Mouse (Mus musculus) lung, embryonic 14.5 days (tissue): ENCODE results near the gene Ivd. TPM values are rescaled to one million over a fixed set of nuclear protein-coding genes. Genes with fewer than 3 reads are reported as not detected.

Experiments
- ATAC-seq: fragments of 200-750 bp; cut with Nextera tagmentation; 2 replicates; pipeline ENCODE4 v1.8.0; 2017; ENCODE audit warnings: mild to moderate bottlenecking, moderate TSS enrichment, moderate library complexity; ENCODE audit not compliant: insufficient read depth
- DNase-seq: peaks from one replicate; pipeline ENCODE4 v3.0.0-alpha.2; 2015
- H3K27ac ChIP-seq: fragments of 300-500 bp; sonication (generic); 2 replicates; pipeline ENCODE4 v1.5.1; 2014; ENCODE audit warnings: low read depth, mild to moderate bottlenecking, moderate library complexity
- H3K27me3 ChIP-seq: fragments of 300-500 bp; sonication (generic); 2 replicates; pipeline ENCODE4 v1.6.1; 2014; ENCODE audit warnings: low read length, control low read depth; ENCODE audit not compliant: insufficient read depth
- H3K36me3 ChIP-seq: fragments of 300-500 bp; sonication (generic); 2 replicates; pipeline ENCODE4 v1.6.1; 2014; ENCODE audit warnings: control low read depth; ENCODE audit not compliant: insufficient read depth
- H3K4me1 ChIP-seq: fragments of 300-500 bp; sonication (generic); 2 replicates; pipeline ENCODE4 v1.6.1; 2014; ENCODE audit warnings: antibody characterized with exemption, control low read depth; ENCODE audit not compliant: insufficient read depth
- H3K4me2 ChIP-seq: fragments of 300-500 bp; sonication (generic); 2 replicates; pipeline ENCODE4 v1.6.1; 2014; ENCODE audit warnings: mild to moderate bottlenecking
- H3K4me3 ChIP-seq: fragments of 300-500 bp; sonication (generic); 2 replicates; pipeline ENCODE4 v1.5.1; 2014; ENCODE audit warnings: low read depth, low read length
- H3K9ac ChIP-seq: fragments of 300-500 bp; sonication (generic); 2 replicates; pipeline ENCODE4 v1.6.1; 2014
- H3K9me3 ChIP-seq: fragments of 300-500 bp; sonication (generic); 2 replicates; pipeline ENCODE4 v1.6.1; 2016; ENCODE audit warnings: low read depth, low read length, control low read depth
- CTCF ChIP-seq: IDR thresholded peaks from 2 replicates; pipeline ENCODE4 v1.5.1; 2016; ENCODE audit warnings: antibody characterized with exemption, low read depth
- WGBS: fragments of 180-500 bp; shearing (Covaris S2); extraction: QIAGEN DNeasy Blood & Tissue Kit; methylation state at CpG from one replicate; pipeline ENCODE4 v1.1.7; 2014; 5-methylcytosine and 5-hydroxymethylcytosine counted together
- polyA plus RNA-seq: library from polyadenylated mRNA; unstranded; fragments of >200 nt; fragmentation: Nextera tagmentation; extraction: Ambion mirVana; gene quantifications from 2 replicates; pipeline ENCODE4 v1.2.1, GENCODE M21; 2014

Ivd gene
- polyA plus RNA-seq, 1 experiment from 2014 or later, result 66.0 TPM

DNA sequence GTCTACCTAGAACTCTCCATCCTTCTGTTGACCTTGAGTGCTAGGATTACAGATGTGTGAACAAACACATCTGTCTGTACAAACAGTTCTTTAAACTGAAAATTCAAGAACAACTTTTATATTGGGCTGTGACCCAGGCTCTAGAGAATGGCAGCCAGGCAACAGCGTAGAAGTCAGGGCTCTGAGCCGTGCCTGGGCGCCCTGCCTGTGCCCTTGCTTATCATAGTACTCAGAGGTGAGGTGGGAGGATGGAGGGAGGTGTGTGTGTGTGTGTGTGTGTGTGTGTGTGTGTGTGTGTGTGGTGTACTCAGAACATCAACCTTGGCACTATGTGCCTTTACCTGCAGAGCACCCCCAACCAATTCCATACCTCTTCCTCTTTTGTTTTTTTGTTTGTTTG is 46.0 kb downstream of the Ivd start:
- Histone ChIP-seq H3K27me3 (0 out of 2 replicates have a peak, but pooled peaks cover 1% of the 10 kb centered on the region), H3K27ac (no peak overlapping the region), H3K9me3 (no peaks in the 10 kb centered on the region), H3K4me2 (no peak overlapping the region), H3K9ac (no peak overlapping the region), H3K4me3 (no peak overlapping the region), H3K36me3 (no peaks in the 10 kb centered on the region), H3K4me1 (peaks cover 6% of the 10 kb centered on the region; the same call in 1 of the 2 replicates)
- WGBS, result 81% methylated on average over 3 of the region's 3 CpGs
- no peak for DNase-seq
- ATAC-seq, result no peak
- no peak for TF ChIP-seq CTCF

DNA sequence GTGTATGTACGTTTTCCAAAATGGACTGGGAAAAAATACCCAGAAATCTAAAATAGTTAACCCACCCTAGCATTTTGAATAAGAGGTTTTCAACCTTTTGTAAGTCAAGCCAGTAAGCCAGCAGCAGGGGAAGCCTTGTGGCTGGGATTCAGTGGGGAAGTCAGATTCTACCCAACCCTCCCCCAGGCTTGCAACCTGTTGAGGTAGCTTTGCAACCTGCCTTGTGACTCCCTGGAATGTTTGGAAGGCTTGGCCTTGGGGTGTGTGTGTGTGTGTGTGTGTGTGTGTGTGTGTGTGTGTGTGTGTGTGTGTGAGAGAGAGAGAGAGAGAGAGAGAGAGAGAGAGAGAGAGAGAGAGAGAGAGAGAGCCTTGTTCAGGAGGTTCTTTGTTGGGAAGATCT is 47.4 kb downstream of the Ivd start:
- H3K9ac ChIP-seq, result no peak overlapping the region
- WGBS, result 68% methylated on average over 1 of the region's 1 CpGs

DNA sequence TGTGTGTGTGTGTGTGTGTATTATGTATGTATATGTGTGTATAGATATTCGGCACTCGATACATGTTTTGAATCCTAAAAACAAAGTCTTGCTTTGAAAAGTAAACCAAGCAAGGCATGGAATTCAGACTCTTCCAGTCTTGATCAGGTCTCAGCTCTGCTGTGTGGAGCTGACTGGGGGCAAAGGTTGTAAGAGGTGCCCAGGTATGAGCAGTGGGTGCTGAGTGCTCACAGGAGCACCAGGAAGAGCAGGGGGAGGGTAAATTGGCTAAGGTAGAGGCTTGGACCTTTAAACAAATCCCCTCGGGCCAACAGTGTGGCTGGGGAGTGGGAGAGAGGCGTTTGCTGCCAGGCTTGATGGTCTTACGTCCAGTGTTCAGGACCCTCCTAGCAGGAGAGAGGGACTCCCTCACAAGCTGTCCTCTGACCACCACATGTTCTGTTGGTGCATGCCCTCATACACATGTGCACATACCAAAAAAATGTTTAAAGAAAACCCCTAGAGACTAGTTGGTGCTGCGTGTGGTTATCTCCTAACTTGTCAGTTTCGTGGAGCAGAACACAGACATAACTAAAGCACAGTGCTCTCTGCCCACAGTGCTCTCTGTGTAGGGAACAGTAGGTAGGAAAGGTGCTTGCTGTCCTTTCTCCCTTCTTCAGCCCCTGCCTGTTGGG is 49.0 kb downstream of the Ivd start:
- no peaks in the 10 kb centered on the region for H3K9me3 ChIP-seq
- 0 out of 2 replicates have a peak, but pooled peaks cover 3% of the 10 kb centered on the region for H3K4me1 ChIP-seq
- no peak overlapping the region for H3K4me2 ChIP-seq
- DNase-seq (no peak), ATAC-seq (no peak)
- no peaks in the 10 kb centered on the region for H3K27me3 ChIP-seq
- H3K36me3 ChIP-seq, result no peaks in the 10 kb centered on the region
- no peak overlapping the region for H3K4me3 ChIP-seq
- WGBS, result 68% methylated on average over 7 of the region's 7 CpGs
- no peak overlapping the region for H3K9ac ChIP-seq
- H3K27ac ChIP-seq, result no peak overlapping the region
- TF ChIP-seq CTCF, result no peak

More for the DNA sequence above, 47.4 kb downstream of the Ivd start:
- no peaks in the 10 kb centered on the region for H3K9me3 ChIP-seq
- H3K4me3 ChIP-seq, result no peak overlapping the region
- no peaks in the 10 kb centered on the region for H3K27me3 ChIP-seq
- H3K27ac ChIP-seq, result no peak overlapping the region
- ATAC-seq (no peak), DNase-seq (no peak)
- H3K4me2 ChIP-seq, result no peak overlapping the region
- H3K4me1 ChIP-seq, result 0 out of 2 replicates have a peak, but pooled peaks cover 3% of the 10 kb centered on the region
- H3K36me3 ChIP-seq, result no peaks in the 10 kb centered on the region
- no peak for TF ChIP-seq CTCF

DNA sequence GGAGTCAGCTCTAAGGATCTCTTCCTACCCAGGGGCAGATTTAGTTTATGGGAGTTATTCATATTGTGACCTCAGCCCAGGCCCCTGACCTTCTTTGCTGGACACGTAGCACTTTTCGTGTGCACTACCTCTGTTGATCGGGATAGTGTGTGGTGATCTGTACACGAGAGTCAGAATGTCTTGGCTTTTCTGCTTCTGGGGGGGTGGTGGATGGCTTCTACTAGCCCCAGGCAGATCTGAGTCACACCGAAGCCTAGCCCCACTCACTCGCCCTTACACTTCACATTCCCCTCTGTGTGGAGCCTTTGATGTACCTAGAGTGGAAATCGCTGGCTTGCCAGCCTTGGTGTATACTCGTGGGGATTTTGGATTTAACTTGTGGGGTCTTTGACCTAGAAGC is 51.0 kb downstream of the Ivd start:
- no peak overlapping the region for H3K9ac ChIP-seq
- H3K4me3 ChIP-seq, result no peak overlapping the region
- no peak overlapping the region for H3K27ac ChIP-seq
- DNase-seq, result no peak
- no peak for ATAC-seq
- no peak for TF ChIP-seq CTCF
- no peaks in the 10 kb centered on the region for H3K27me3 ChIP-seq
- H3K36me3 ChIP-seq, result 0 out of 2 replicates have a peak, but pooled peaks cover 9% of the 10 kb centered on the region
- H3K9me3 ChIP-seq, result no peaks in the 10 kb centered on the region
- H3K4me1 ChIP-seq, result 0 out of 2 replicates have a peak, but pooled peaks cover 3% of the 10 kb centered on the region
- no peak overlapping the region for H3K4me2 ChIP-seq
- WGBS, result 68% methylated on average over 8 of the region's 8 CpGs

DNA sequence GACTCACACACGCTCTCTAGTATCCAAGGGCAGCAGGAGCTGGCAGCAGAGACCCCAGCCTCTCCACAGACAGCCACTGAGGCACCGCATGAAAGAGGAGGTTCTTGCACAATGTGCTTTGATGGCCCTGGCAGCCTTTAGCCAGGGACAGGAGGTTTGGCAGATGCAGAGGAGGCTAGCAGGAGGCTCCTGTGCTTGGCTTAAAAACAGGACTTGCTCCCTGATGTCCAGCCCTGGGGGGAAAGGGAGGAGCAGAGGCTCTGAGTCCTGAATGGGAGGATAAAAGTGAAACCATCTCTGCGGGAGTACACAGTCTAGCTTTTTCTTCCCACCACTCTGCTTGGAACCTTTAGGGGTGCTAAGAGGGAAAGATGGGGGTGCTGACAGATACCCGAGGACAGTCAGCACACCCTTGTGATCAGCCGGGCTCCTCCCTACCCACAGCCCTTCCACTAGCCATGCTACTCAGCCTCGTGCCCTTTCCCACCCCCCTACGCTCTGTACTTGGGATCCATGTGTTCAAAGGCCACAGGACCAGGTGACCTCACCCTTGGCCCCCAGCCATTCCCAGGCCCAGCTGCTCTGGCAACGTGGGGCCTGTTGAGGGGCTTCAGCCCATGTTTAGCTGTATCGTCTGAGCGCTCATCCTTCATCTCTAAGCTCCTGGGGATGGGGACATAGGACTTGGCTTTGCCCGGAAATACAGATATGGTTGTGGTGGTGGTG is 52.0 kb downstream of the Ivd start:
- Histone ChIP-seq H3K4me3 (no peak overlapping the region), H3K4me1 (0 out of 2 replicates have a peak, but pooled peaks cover 3% of the 10 kb centered on the region), H3K27ac (no peak overlapping the region), H3K9me3 (no peaks in the 10 kb centered on the region), H3K27me3 (no peaks in the 10 kb centered on the region), H3K9ac (0 out of 2 replicates have a peak overlapping the region, but pooled peaks have one; percentile 7), H3K36me3 (0 out of 2 replicates have a peak, but pooled peaks cover 9% of the 10 kb centered on the region), H3K4me2 (no peak overlapping the region)
- 54% methylated on average over 11 of the region's 11 CpGs for WGBS
- no peak for ATAC-seq
- DNase-seq, result no peak
- no peak for TF ChIP-seq CTCF

DNA sequence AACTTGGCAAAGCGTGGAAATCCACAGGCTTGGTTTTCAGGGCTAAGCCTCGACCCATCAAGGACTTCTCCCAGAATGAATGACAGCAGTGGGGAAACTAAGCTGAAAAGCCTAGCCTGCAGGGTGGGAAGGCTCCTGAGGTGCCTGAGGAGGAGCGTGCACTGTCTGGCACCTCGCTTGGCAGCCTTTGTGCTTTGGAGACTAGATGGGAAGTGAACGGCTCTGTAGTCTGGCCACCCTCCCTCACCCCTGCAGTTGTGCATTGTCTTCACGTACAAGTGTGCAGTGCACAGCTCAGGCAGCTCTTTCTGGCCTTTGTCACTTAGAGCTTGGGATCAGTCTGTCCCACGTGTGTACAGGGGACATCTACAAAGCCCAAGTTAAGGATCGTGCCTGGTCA is 52.9 kb downstream of the Ivd start:
- no peak for ATAC-seq
- DNase-seq, result no peak
- no peak overlapping the region for H3K4me3 ChIP-seq
- no peak overlapping the region for H3K4me2 ChIP-seq
- TF ChIP-seq CTCF, result no peak
- H3K4me1 ChIP-seq, result 0 out of 2 replicates have a peak, but pooled peaks cover 3% of the 10 kb centered on the region
- H3K27me3 ChIP-seq, result no peaks in the 10 kb centered on the region
- 53% methylated on average over 8 of the region's 8 CpGs for WGBS
- H3K36me3 ChIP-seq, result 0 out of 2 replicates have a peak, but pooled peaks cover 13% of the 10 kb centered on the region
- H3K27ac ChIP-seq, result no peak overlapping the region
- H3K9ac ChIP-seq, result no peak overlapping the region
- no peaks in the 10 kb centered on the region for H3K9me3 ChIP-seq

DNA sequence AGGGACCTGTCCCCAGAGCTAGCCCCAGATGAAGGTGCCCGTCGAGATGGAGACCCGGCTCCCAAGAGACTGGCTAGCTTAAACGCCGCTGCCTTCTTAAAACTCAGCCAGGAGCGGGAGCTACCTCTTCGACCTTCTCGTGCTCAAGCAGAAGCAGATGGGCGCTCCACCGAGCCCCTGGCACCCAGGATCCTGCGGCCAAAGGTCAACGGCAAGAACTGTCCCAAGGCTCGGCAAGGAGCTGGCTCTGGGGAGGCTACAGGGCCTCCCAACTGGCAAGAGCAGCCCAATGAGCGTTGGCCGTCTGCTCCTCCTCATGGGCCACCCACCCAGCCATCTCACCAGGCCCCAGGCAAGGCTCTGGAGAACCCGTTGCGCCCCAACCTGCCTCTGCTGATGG is 54.7 kb downstream of the Ivd start:
- no peak overlapping the region for H3K4me3 ChIP-seq
- 87% methylated on average over 17 of the region's 17 CpGs for WGBS

More for the DNA sequence above, 54.7 kb downstream of the Ivd start:
- ATAC-seq (no peak), DNase-seq (no peak)
- H3K27ac ChIP-seq, result no peak overlapping the region
- H3K27me3 ChIP-seq, result no peaks in the 10 kb centered on the region
- 0 out of 2 replicates have a peak, but pooled peaks cover 3% of the 10 kb centered on the region for H3K4me1 ChIP-seq
- no peak overlapping the region for H3K4me2 ChIP-seq
- H3K9me3 ChIP-seq, result no peaks in the 10 kb centered on the region
- H3K36me3 ChIP-seq, result peaks cover 20% of the 10 kb centered on the region; the same call in 1 of the 2 replicates
- TF ChIP-seq CTCF, result no peak
- H3K9ac ChIP-seq, result no peak overlapping the region
